Mouse (Mus musculus) CH12.LX (cell line): Measurements from ENCODE around the gene Il11.
"Not testable (repeated sequence)": the region's sequence is repeated elsewhere in the genome, so short reads cannot be mapped to it uniquely, and the experiment has no call there.

Experiments
- CHD1 ChIP-seq: IDR thresholded peaks from 2 replicates; pipeline ENCODE4 v1.6.1; 2012; ENCODE audit warnings: low read depth, low read length, improper control_type of control experiment, inconsistent platforms
- CTCF ChIP-seq, 2 experiments: IDR thresholded peaks in 1 of 2; conservative IDR thresholded peaks in 1 of 2; 2 replicates each; pipeline ENCODE4 v1.5.1; 2011 to 2012; ENCODE audit warnings: low read depth in 2 of 2, low read length in 2 of 2, improper control_type of control experiment in 1 of 2, inconsistent platforms in 1 of 2, mild to moderate bottlenecking in 1 of 2, moderate library complexity in 1 of 2
- MAFK ChIP-seq: IDR thresholded peaks from 2 replicates; pipeline ENCODE4 v1.6.1; 2011; ENCODE audit warnings: low read length, improper control_type of control experiment; ENCODE audit not compliant: insufficient replicate concordance
- NRF1 ChIP-seq: IDR thresholded peaks from 2 replicates; pipeline ENCODE4 v1.6.1; 2014; ENCODE audit warnings: low read depth, mild to moderate bottlenecking, inconsistent platforms, low read length, improper control_type of control experiment, moderate library complexity
- TCF12 ChIP-seq: IDR thresholded peaks from 2 replicates; pipeline ENCODE4 v1.6.1; 2014; ENCODE audit warnings: low read depth, mild to moderate bottlenecking, inconsistent platforms, low read length, improper control_type of control experiment
- USF1 ChIP-seq: IDR thresholded peaks from 2 replicates; pipeline ENCODE4 v1.6.1; 2014; ENCODE audit warnings: low read depth, mild to moderate bottlenecking, inconsistent platforms, low read length, improper control_type of control experiment
- ZC3H11A ChIP-seq: IDR thresholded peaks from 2 replicates; pipeline ENCODE4 v1.6.1; 2012; ENCODE audit warnings: low read depth, mild to moderate bottlenecking, inconsistent platforms, low read length, improper control_type of control experiment

DNA sequence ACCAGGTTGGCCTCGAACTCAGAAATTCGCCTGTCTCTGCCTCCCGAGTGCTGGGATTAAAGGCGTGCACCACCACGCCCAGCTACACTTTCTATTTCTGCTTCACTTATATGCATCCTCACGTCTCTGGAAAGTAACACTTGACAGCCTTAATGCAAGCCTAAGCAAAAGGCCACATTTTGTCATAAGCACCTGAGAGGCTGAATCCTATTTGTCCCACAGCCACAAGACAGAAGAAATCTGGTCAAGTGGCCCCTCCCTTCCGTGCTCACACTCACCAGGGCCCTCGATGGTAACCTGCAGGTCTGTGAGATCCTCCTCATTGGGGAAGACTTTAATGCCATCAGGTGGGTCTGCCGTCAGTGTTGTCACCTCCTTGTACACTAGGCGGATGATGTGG, 28.5 kb upstream of the Il11 start:
- TF ChIP-seq CTCF (conservative IDR thresholded peaks at IDR 0.05 in 1 of 2, IDR thresholded peaks at IDR 0.05 in 1 of 2; ENCODE audit: low read depth in 2 of 2, low read length in 2 of 2); USF1; TCF12; ZC3H11A; CHD1; MAFK; NRF1: not testable (repeated sequence)
